Mouse (Mus musculus) ES-E14 (cell line): ENCODE data around the gene Ctrc.

Source experiments
- HCFC1 ChIP-seq: IDR thresholded peaks from 2 replicates; pipeline ENCODE4 v1.6.1; 2012; ENCODE audit warnings: low read length, inconsistent platforms, borderline replicate concordance; ENCODE audit not compliant: insufficient read depth
- ZC3H11A ChIP-seq: IDR thresholded peaks from 2 replicates; pipeline ENCODE4 v1.6.1; 2012; ENCODE audit warnings: low read depth, mild to moderate bottlenecking, inconsistent platforms, low read length, borderline replicate concordance

- TF ChIP-seq ZC3H11A (no peak), HCFC1 (no peak)
Observed at GRCm38 (mm10) chr4:141797545-141797944, 48.6 kb downstream of the Ctrc start.
